Mouse (Mus musculus): ENCODE data around the gene Rtl5. TPM values are rescaled to one million over a fixed set of nuclear protein-coding genes. Genes with fewer than 3 reads are reported as not detected.

Gene Rtl5
- polyA plus RNA-seq, 1 experiment from 2014 or later = 3.7 TPM

DNA sequence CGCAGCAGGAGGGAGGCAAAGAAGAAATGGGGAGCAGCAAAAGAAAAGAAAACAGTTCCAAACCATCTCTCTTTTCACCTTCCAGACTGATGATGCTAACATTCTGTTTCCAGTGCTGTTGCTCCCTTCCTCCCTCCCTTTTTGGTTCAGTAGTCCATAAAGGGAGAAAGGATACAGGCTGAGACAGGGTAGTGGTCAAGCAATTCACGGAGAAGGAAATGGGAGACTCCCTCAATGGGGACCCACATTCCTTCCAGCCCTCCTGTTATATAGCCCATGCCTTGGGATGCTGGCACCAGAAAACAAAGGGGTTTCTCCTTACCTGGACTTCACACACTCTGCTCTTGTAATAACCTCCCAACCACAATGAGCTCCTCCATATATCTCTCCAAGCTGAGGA is 413 bp upstream of the Rtl5 start:
- Histone ChIP-seq H3K4me3 (ENCODE audit: low read depth, low read length) (peak overlapping the region; percentile 43), H3K36me3 (ENCODE audit: control insufficient read depth, insufficient read depth, low read length) (no peaks in the 10 kb centered on the region), H3K27ac (ENCODE audit: low read depth, low read length) (peak overlapping the region; percentile 69), H3K4me2 (replicated peaks; ENCODE audit: low read depth, low read length) (peak overlapping the region; percentile 63), H3K9me3 (ENCODE audit: control insufficient read depth, low read length) (no peaks in the 10 kb centered on the region), H3K9ac (ENCODE audit: low read depth, low read length) (no peak overlapping the region), H3K4me1 (replicated peaks; ENCODE audit: control insufficient read depth, insufficient read depth, low read length) (no peaks in the 10 kb centered on the region), H3K27me3 (ENCODE audit: control insufficient read depth, insufficient read depth, low read length) (peaks cover 6% of the 10 kb centered on the region; the same call in 1 of the 2 replicates)
- WGBS = 18% methylated on average over 2 of the region's 2 CpGs
- no peak for DNase-seq (ENCODE audit: low spot score)
- peak; percentile 25 for ATAC-seq (ENCODE audit: low FRiP score)

DNA sequence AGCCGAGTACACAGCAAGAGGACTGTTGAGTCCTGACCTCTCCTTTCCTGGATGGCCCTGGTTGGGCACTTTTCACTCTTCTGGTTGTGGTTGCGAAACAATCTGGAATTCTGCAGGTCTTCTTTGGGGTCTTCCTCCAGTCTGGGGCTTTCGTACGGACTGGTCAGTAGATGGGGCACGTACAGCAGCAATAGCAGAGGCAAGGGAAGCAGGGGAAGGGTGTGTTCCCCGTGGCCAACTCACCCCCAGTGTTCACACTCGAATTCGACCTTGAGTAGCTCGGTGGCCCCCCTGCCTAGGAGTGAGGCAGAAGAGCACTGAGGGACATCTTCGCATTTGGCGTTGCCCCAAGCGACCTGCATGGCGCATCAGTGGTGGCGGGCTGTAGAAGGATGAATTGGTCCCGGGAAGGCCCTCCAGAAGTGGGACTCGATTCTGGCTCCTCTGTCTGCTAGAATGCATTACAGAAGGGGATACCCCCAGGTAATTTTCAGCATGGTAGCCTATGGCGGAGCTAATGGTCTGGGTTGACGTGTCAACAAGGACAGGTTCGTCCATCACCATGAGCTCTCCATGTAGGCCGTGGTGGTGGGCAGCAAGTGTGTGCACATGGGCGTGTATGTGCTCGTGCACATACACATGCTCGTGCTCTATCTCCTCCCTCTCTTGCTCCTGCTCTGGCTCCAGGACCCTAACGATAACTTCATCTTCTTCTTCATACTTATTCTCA is 2.1 kb downstream of the Rtl5 start:
- Histone ChIP-seq H3K9ac (ENCODE audit: low read depth, low read length) (no peak overlapping the region), H3K4me1 (replicated peaks; ENCODE audit: control insufficient read depth, insufficient read depth, low read length) (no peaks in the 10 kb centered on the region), H3K9me3 (ENCODE audit: control insufficient read depth, low read length) (no peaks in the 10 kb centered on the region), H3K4me2 (replicated peaks; ENCODE audit: low read depth, low read length) (no peak overlapping the region), H3K27ac (ENCODE audit: low read depth, low read length) (no peak overlapping the region), H3K4me3 (ENCODE audit: low read depth, low read length) (no peak overlapping the region), H3K27me3 (ENCODE audit: control insufficient read depth, insufficient read depth, low read length) (peaks cover 6% of the 10 kb centered on the region; the same call in 1 of the 2 replicates), H3K36me3 (ENCODE audit: control insufficient read depth, insufficient read depth, low read length) (no peaks in the 10 kb centered on the region)
- 94% methylated on average over 24 of the region's 24 CpGs for WGBS
- DNase-seq (ENCODE audit: low spot score) (no peak), ATAC-seq (ENCODE audit: low FRiP score) (no peak)

DNA sequence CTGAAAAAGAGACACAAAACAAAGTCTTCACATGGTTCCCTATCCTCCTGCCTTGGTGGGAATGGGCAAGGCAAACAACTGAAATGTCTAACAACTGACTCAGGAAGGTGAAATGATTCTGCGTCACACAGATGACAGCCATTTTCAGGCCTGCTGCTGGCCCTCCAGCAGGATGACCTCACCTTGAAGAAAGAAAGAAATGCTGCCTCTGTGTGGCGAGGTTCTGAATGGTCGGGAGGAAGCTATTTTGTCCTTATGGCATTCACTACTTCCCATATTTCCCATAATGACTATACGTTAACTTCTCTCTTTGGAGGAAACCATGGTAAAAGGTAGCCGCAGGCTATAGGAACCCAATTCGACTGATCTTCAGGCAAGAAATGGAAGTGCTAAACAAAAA is 4.0 kb downstream of the Rtl5 start:
- 74% methylated on average over 6 of the region's 6 CpGs for WGBS
- DNase-seq (ENCODE audit: low spot score) = no peak
- H3K9ac ChIP-seq (ENCODE audit: low read depth, low read length) = no peak overlapping the region
- H3K9me3 ChIP-seq (ENCODE audit: control insufficient read depth, low read length) = no peaks in the 10 kb centered on the region
- no peaks in the 10 kb centered on the region for H3K36me3 ChIP-seq (ENCODE audit: control insufficient read depth, insufficient read depth, low read length)
- H3K27me3 ChIP-seq (ENCODE audit: control insufficient read depth, insufficient read depth, low read length) = peaks cover 4% of the 10 kb centered on the region; the same call in 1 of the 2 replicates
- no peak overlapping the region for H3K4me3 ChIP-seq (ENCODE audit: low read depth, low read length)
- no peak for ATAC-seq (ENCODE audit: low FRiP score)
- no peaks in the 10 kb centered on the region for H3K4me1 ChIP-seq (replicated peaks; ENCODE audit: control insufficient read depth, insufficient read depth, low read length)
- no peak overlapping the region for H3K4me2 ChIP-seq (replicated peaks; ENCODE audit: low read depth, low read length)
- H3K27ac ChIP-seq (ENCODE audit: low read depth, low read length) = no peak overlapping the region

DNA sequence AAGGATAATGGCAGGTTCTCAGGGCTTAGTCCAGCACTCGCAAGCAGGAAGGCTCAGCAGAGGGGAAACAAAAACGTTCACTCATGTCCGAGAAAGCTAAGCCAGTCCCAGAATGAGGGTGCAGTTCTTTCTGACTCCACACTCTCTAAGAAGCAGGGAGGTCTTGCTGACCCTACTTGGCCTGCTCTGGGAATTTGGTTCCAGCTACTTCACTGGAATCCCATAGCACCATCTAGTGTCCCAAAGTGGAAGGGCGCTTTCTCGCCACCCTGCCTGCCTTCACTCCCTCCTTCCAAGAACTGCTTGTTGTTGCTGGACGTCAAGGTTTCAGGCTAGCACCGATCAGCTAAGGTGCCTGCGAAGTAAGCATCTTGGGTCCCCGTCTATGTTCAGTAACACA is 5.0 kb downstream of the Rtl5 start:
- H3K27me3 ChIP-seq (ENCODE audit: control insufficient read depth, insufficient read depth, low read length) = peaks cover 2% of the 10 kb centered on the region; the same call in 1 of the 2 replicates
- peak; percentile 25; the same call in 1 of the 2 replicates for ATAC-seq (ENCODE audit: low FRiP score)

DNA sequence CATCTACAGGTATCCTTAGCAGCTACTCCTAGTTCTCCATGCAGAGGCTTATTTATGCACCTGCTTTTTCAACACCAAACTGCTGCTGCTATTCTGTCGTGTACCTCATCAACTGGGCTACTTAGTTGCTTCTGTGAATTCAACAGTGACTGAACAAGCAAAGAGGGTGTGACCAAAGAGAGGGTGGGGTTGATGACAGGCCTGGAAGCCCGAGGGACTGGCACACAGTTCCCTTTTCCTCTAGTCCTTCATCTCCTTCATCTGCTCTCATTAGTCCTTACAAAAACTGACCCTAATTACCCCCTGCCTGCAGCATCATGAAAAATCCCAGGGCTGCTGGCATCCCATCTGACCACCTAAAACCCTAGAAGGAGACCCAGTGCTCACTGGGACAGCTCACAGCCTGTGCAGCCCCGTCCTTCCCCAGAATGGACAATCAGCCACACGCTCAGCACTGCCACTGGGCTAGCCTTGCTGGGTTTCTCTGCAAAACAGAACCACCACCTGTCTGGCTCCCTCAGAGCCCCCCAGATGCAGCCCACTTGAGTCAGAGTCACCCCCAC is 5.8 kb downstream of the Rtl5 start:
- 43% methylated on average over 4 of the region's 4 CpGs for WGBS
- H3K9me3 ChIP-seq (ENCODE audit: control insufficient read depth, low read length) = no peaks in the 10 kb centered on the region
- no peaks in the 10 kb centered on the region for H3K4me1 ChIP-seq (replicated peaks; ENCODE audit: control insufficient read depth, insufficient read depth, low read length)
- no peak overlapping the region for H3K4me3 ChIP-seq (ENCODE audit: low read depth, low read length)
- H3K36me3 ChIP-seq (ENCODE audit: control insufficient read depth, insufficient read depth, low read length) = no peaks in the 10 kb centered on the region
- ATAC-seq (ENCODE audit: low FRiP score) (no peak), DNase-seq (ENCODE audit: low spot score) (no peak)
- H3K27me3 ChIP-seq (ENCODE audit: control insufficient read depth, insufficient read depth, low read length) = peaks cover 2% of the 10 kb centered on the region; the same call in 1 of the 2 replicates
- no peak overlapping the region for H3K9ac ChIP-seq (ENCODE audit: low read depth, low read length)
- H3K4me2 ChIP-seq (replicated peaks; ENCODE audit: low read depth, low read length) = no peak overlapping the region
- no peak overlapping the region for H3K27ac ChIP-seq (ENCODE audit: low read depth, low read length)

More for the DNA sequence above, 5.0 kb downstream of the Rtl5 start:
- Histone ChIP-seq H3K4me3 (ENCODE audit: low read depth, low read length) (no peak overlapping the region), H3K9me3 (ENCODE audit: control insufficient read depth, low read length) (no peaks in the 10 kb centered on the region), H3K4me1 (replicated peaks; ENCODE audit: control insufficient read depth, insufficient read depth, low read length) (no peaks in the 10 kb centered on the region), H3K27ac (ENCODE audit: low read depth, low read length) (no peak overlapping the region), H3K4me2 (replicated peaks; ENCODE audit: low read depth, low read length) (no peak overlapping the region), H3K9ac (ENCODE audit: low read depth, low read length) (no peak overlapping the region), H3K36me3 (ENCODE audit: control insufficient read depth, insufficient read depth, low read length) (no peaks in the 10 kb centered on the region)
- DNase-seq (ENCODE audit: low spot score) = peak; percentile 85
- 18% methylated on average over 9 of the region's 9 CpGs for WGBS

DNA sequence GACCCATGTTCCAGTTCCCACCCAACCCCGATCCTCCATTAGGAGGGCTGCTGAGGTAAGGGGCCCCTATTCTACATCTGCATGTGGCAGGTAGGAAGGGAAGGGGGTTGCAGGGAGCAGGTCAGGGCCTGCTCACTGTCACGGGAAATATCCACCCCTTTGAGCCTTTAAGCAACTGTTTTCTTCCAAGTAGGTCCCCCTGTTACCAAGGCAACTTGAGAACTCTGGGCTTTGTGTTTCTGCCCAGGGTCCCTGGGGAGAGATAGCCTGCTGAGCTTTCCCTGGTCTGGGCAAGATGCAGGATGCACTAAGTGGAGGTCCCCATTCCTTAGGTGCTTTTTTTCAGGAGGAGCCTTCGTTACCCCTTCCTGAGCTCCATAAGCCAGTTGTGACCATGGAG is 7.0 kb downstream of the Rtl5 start:
- Histone ChIP-seq H3K36me3 (ENCODE audit: control insufficient read depth, insufficient read depth, low read length) (no peaks in the 10 kb centered on the region), H3K27ac (ENCODE audit: low read depth, low read length) (no peak overlapping the region), H3K27me3 (ENCODE audit: control insufficient read depth, insufficient read depth, low read length) (peaks cover 2% of the 10 kb centered on the region; the same call in 1 of the 2 replicates), H3K9ac (ENCODE audit: low read depth, low read length) (no peak overlapping the region), H3K9me3 (ENCODE audit: control insufficient read depth, low read length) (no peaks in the 10 kb centered on the region), H3K4me2 (replicated peaks; ENCODE audit: low read depth, low read length) (no peak overlapping the region), H3K4me3 (ENCODE audit: low read depth, low read length) (no peak overlapping the region), H3K4me1 (replicated peaks; ENCODE audit: control insufficient read depth, insufficient read depth, low read length) (no peaks in the 10 kb centered on the region)
- WGBS = 44% methylated on average over 3 of the region's 3 CpGs
- ATAC-seq (ENCODE audit: low FRiP score) (no peak), DNase-seq (ENCODE audit: low spot score) (no peak)

DNA sequence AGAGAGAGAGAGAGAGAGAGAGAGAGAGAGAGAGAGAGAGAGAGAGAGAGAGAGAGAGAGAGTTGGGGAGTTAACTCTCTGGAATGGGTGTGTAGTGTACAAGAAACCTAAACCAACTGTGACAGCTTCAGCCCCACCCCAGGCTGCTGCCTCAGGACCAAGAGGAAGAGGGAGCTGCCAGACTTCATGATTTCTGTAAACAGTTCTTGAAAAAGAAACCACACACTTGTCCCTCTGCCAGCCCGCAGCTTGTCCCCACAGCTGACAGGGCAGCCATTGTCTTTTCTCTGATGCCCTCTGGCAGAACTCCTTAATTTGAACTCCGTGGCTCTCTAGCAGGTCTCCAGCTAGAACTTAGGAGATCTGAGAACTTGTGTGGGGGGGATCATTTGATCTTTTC is 10.2 kb downstream of the Rtl5 start:
- no peaks in the 10 kb centered on the region; the same call in 1 of the 2 replicates for H3K27me3 ChIP-seq (ENCODE audit: control insufficient read depth, insufficient read depth, low read length)
- DNase-seq (ENCODE audit: low spot score) = no peak
- 57% methylated on average over 2 of the region's 2 CpGs for WGBS

DNA sequence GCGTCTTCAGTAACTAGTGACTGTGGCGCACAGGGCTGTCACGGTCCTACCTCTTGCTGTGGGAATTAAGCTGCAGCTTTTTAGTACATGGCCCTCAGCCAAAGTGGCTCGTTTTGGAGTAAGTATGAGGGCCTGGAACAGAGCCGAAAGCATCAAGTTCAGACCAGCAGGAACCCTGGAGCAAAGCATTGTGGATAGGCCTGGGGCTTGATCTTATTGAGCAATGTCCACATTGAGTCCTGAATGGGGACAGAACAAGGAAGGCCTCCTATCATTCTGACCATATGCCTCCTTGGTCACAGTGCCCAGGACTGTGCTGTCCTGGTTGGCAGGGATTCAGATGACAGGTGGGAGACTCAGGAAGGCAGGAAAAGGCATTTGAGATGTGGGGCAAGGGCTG is 10.9 kb downstream of the Rtl5 start:
- H3K4me3 ChIP-seq (ENCODE audit: low read depth, low read length) = no peak overlapping the region
- DNase-seq (ENCODE audit: low spot score) (no peak), ATAC-seq (ENCODE audit: low FRiP score) (no peak)
- no peaks in the 10 kb centered on the region for H3K36me3 ChIP-seq (ENCODE audit: control insufficient read depth, insufficient read depth, low read length)
- H3K4me2 ChIP-seq (replicated peaks; ENCODE audit: low read depth, low read length) = no peak overlapping the region
- 87% methylated on average over 5 of the region's 5 CpGs for WGBS
- no peaks in the 10 kb centered on the region for H3K9me3 ChIP-seq (ENCODE audit: control insufficient read depth, low read length)
- H3K9ac ChIP-seq (ENCODE audit: low read depth, low read length) = no peak overlapping the region
- no peaks in the 10 kb centered on the region for H3K4me1 ChIP-seq (replicated peaks; ENCODE audit: control insufficient read depth, insufficient read depth, low read length)
- no peaks in the 10 kb centered on the region; the same call in 1 of the 2 replicates for H3K27me3 ChIP-seq (ENCODE audit: control insufficient read depth, insufficient read depth, low read length)
- no peak overlapping the region for H3K27ac ChIP-seq (ENCODE audit: low read depth, low read length)

More for the DNA sequence above, 10.2 kb downstream of the Rtl5 start:
- no peaks in the 10 kb centered on the region for H3K9me3 ChIP-seq (ENCODE audit: control insufficient read depth, low read length)
- no peaks in the 10 kb centered on the region for H3K36me3 ChIP-seq (ENCODE audit: control insufficient read depth, insufficient read depth, low read length)
- no peak overlapping the region for H3K4me3 ChIP-seq (ENCODE audit: low read depth, low read length)
- H3K4me2 ChIP-seq (replicated peaks; ENCODE audit: low read depth, low read length) = no peak overlapping the region
- H3K4me1 ChIP-seq (replicated peaks; ENCODE audit: control insufficient read depth, insufficient read depth, low read length) = no peaks in the 10 kb centered on the region
- H3K9ac ChIP-seq (ENCODE audit: low read depth, low read length) = no peak overlapping the region
- no peak for ATAC-seq (ENCODE audit: low FRiP score)
- H3K27ac ChIP-seq (ENCODE audit: low read depth, low read length) = no peak overlapping the region

DNA sequence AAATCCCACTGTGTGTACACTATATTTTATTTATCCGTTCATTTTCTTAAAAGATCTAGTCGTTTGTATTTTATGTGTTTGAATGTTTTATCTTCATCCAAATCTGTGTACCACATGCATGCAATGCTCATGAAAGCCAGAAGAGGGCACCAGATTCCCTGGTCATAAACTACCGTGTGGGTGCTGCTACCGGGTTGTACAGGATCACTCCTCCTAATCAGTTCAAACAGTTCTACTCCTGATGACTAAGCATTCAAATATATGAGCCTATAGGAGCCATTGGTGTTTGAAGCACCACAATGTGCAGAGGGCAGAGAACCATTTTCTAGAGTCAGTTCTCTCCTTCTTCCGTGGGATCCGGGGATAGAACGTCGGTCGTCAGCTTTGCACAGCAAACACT is 11.7 kb downstream of the Rtl5 start:
- Histone ChIP-seq H3K27ac (ENCODE audit: low read depth, low read length) (no peak overlapping the region), H3K36me3 (ENCODE audit: control insufficient read depth, insufficient read depth, low read length) (no peaks in the 10 kb centered on the region), H3K27me3 (ENCODE audit: control insufficient read depth, insufficient read depth, low read length) (no peaks in the 10 kb centered on the region; the same call in 1 of the 2 replicates), H3K4me3 (ENCODE audit: low read depth, low read length) (no peak overlapping the region), H3K9ac (ENCODE audit: low read depth, low read length) (no peak overlapping the region), H3K4me2 (replicated peaks; ENCODE audit: low read depth, low read length) (no peak overlapping the region), H3K4me1 (replicated peaks; ENCODE audit: control insufficient read depth, insufficient read depth, low read length) (no peaks in the 10 kb centered on the region), H3K9me3 (ENCODE audit: control insufficient read depth, low read length) (no peaks in the 10 kb centered on the region)
- 68% methylated on average over 9 of the region's 9 CpGs for WGBS
- ATAC-seq (ENCODE audit: low FRiP score) = no peak
- DNase-seq (ENCODE audit: low spot score) = peak; percentile 40
